Mouse (Mus musculus) liver, embryonic 14.5 days (tissue): ENCODE data around the gene Trim25. TPM values are rescaled to one million over a fixed set of nuclear protein-coding genes. Genes with fewer than 3 reads are reported as not detected.
A peak's percentile ranks its signal among the peaks of the same experiment; 100 is the strongest.

Experiments used
- ATAC-seq: fragments of 200-750 bp; cut with Nextera tagmentation; 2 replicates; pipeline ENCODE4 v1.8.0; 2017; ENCODE audit warnings: moderate number of reproducible peaks, mild to moderate bottlenecking, moderate library complexity; ENCODE audit not compliant: insufficient read depth
- DNase-seq, 3 experiments: peaks; one replicate each; pipeline ENCODE4 v3.0.0-alpha.2; 2012 to 2013; ENCODE audit warnings: low read depth in 3 of 3, low spot score in 3 of 3
- H3K27ac ChIP-seq: fragments of 300-500 bp; sonication (generic); 2 replicates; pipeline ENCODE4 v1.5.1; 2014; ENCODE audit warnings: moderate library complexity, mild to moderate bottlenecking, control low read depth, inconsistent platforms
- H3K27me3 ChIP-seq: fragments of 300-500 bp; sonication (generic); 2 replicates; pipeline ENCODE4 v1.6.1; 2014; ENCODE audit warnings: mild to moderate bottlenecking, low read length, moderate library complexity; ENCODE audit not compliant: control insufficient read depth, insufficient read depth
- H3K36me3 ChIP-seq: fragments of 300-500 bp; sonication (generic); replicated peaks from 2 replicates; pipeline ENCODE4 v1.6.1; 2014; ENCODE audit warnings: low read depth; ENCODE audit not compliant: control insufficient read depth, insufficient read depth
- H3K4me1 ChIP-seq, 2 experiments: fragments of 200-500 bp in 1 of 2; fragments of 300-500 bp in 1 of 2; sonication (generic) in 1 of 2; replicated peaks; 2 replicates each; pipeline ENCODE4 v1.6.1; 2012 to 2014; ENCODE audit warnings: antibody characterized with exemption in 1 of 2, inconsistent platforms in 1 of 2, low read length in 1 of 2; ENCODE audit not compliant: control insufficient read depth in 2 of 2, insufficient read depth in 2 of 2
- H3K4me2 ChIP-seq: fragments of 300-500 bp; sonication (generic); 2 replicates; pipeline ENCODE4 v1.6.1; 2014; ENCODE audit warnings: low read depth, mild to moderate bottlenecking, control low read depth, moderate library complexity
- H3K4me3 ChIP-seq, 2 experiments: fragments of 200-500 bp in 1 of 2; fragments of 300-500 bp in 1 of 2; sonication (generic) in 1 of 2; 2 replicates each; pipeline ENCODE4 v1.5.1; 2012 to 2014; ENCODE audit warnings: low read depth in 2 of 2, low read length in 2 of 2, mild to moderate bottlenecking in 2 of 2, control low read depth in 1 of 2, inconsistent platforms in 1 of 2, moderate library complexity in 1 of 2; ENCODE audit not compliant: insufficient read depth in 1 of 2
- H3K9ac ChIP-seq: fragments of 300-500 bp; sonication (generic); replicated peaks from 2 replicates; pipeline ENCODE4 v1.6.1; 2014; ENCODE audit warnings: mild to moderate bottlenecking, control low read depth, moderate library complexity
- H3K9me3 ChIP-seq: fragments of 300-500 bp; sonication (generic); 2 replicates; pipeline ENCODE4 v1.6.1; 2016; ENCODE audit warnings: low read length, mixed read lengths; ENCODE audit not compliant: control insufficient read depth
- CTCF ChIP-seq: IDR thresholded peaks from 2 replicates; pipeline ENCODE4 v1.5.1; 2016; ENCODE audit warnings: antibody characterized with exemption, low read depth, control low read depth
- EP300 ChIP-seq: IDR thresholded peaks from 2 replicates; pipeline ENCODE4 v1.6.1; 2016; ENCODE audit warnings: antibody characterized with exemption, low read depth
- WGBS: fragments of 180-500 bp; shearing (Covaris S2); extraction: QIAGEN DNeasy Blood & Tissue Kit; methylation state at CpG from one replicate; pipeline ENCODE4 v1.1.7; 2014; ENCODE audit not compliant: insufficient replicate concordance; 5-methylcytosine and 5-hydroxymethylcytosine counted together
- polyA plus RNA-seq, 2 experiments: library from polyadenylated mRNA; depleted of rRNA in 1 of 2; stranded (reverse) in 1 of 2; unstranded in 1 of 2; fragments of >200 nt; fragmentation: Nextera tagmentation in 1 of 2; extraction: Ambion mirVana in 1 of 2; gene quantifications; 2 replicates each; pipeline versions ENCODE4 v1.2.1 to v1.2.3; 2012 to 2014

Trim25 gene
- polyA plus RNA-seq, 2 experiments = 9.5 to 11.0 TPM

DNA sequence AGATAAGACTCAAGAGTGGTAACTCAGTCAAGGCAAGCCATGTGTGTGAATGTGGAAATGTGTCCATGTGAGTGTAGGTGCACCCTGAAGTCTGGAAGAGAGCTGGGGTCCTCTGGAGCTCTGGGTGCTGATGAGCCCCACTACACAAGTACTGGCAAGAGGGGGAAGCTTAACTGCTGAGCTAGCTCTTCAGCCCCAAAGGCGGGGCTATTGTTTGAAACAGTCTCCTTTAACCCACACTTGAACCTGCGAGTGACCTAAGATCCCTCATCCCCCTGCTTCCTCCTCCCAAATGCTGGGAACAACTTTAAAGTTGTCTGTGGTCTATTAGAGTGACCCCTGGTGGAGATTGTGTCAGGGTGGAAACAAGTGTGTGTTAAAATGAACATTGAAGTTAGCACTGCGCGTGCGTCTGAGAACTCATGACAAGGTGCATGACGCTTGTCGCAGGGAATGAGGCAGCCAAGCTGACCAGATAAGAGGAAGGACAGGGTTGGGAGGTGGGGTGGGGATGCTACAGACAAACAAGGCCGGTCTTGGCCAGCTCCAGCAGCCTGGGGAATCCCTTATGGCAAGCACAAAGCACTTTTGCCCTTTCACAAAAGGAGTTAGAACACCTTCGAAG lies 21.6 kb downstream of the Trim25 start:
- ATAC-seq (no peak), DNase-seq (no peak)
- 65% methylated on average over 9 of the region's 9 CpGs for WGBS
- Histone ChIP-seq H3K4me3 (no peak overlapping the region), H3K27me3 (no peaks in the 10 kb centered on the region), H3K27ac (no peak overlapping the region), H3K9ac (no peak overlapping the region), H3K4me1 (peaks cover 40 to 57% of the 10 kb centered on the region in 2 experiments), H3K9me3 (no peaks in the 10 kb centered on the region), H3K36me3 (peaks cover 34% of the 10 kb centered on the region), H3K4me2 (no peak overlapping the region)
- peak; percentile 58 for TF ChIP-seq CTCF
- no peak for TF ChIP-seq EP300

GRCm38 (mm10) chr11:89021687-89022086 lies 22.5 kb downstream of the Trim25 start:
- Histone ChIP-seq H3K9ac (no peak overlapping the region; the same call in 1 of the 2 replicates), H3K4me2 (no peak overlapping the region), H3K36me3 (peaks cover 27% of the 10 kb centered on the region), H3K27ac (no peak overlapping the region), H3K4me3 (no peak overlapping the region), H3K27me3 (no peaks in the 10 kb centered on the region), H3K4me1 (peaks cover 37 to 57% of the 10 kb centered on the region in 2 experiments), H3K9me3 (no peaks in the 10 kb centered on the region)
- DNase-seq (no peak), ATAC-seq (no peak)
- WGBS = 53% methylated on average over 7 of the region's 7 CpGs
- TF ChIP-seq EP300 = no peak
- TF ChIP-seq CTCF = no peak

- H3K4me2 ChIP-seq = no peak overlapping the region
Observed at GRCm38 (mm10) chr11:89022120-89022731, 23.1 kb downstream of the Trim25 start.

GRCm38 (mm10) chr11:89023477-89023876 lies 24.3 kb downstream of the Trim25 start:
- WGBS = 64% methylated on average over 10 of the region's 10 CpGs
- Histone ChIP-seq H3K9me3 (no peaks in the 10 kb centered on the region), H3K27me3 (no peaks in the 10 kb centered on the region), H3K4me2 (no peak overlapping the region), H3K36me3 (peaks cover 16% of the 10 kb centered on the region), H3K27ac (no peak overlapping the region), H3K4me1 (peaks cover 25 to 49% of the 10 kb centered on the region in 2 experiments), H3K4me3 (no peak overlapping the region), H3K9ac (no peak overlapping the region)
- no peak for TF ChIP-seq EP300
- DNase-seq = no peak
- ATAC-seq = no peak

More at GRCm38 (mm10) chr11:89022120-89022731, 23.1 kb downstream of the Trim25 start:
- TF ChIP-seq CTCF (no peak), EP300 (no peak)
- Histone ChIP-seq H3K4me1 (peaks cover 32 to 52% of the 10 kb centered on the region in 2 experiments), H3K27me3 (no peaks in the 10 kb centered on the region), H3K36me3 (peaks cover 22% of the 10 kb centered on the region), H3K27ac (no peak overlapping the region), H3K9me3 (no peaks in the 10 kb centered on the region), H3K4me3 (no peak overlapping the region), H3K9ac (no peak overlapping the region; the same call in 1 of the 2 replicates)
- DNase-seq (no peak), ATAC-seq (no peak)
- 20% methylated on average over 8 of the region's 8 CpGs for WGBS

DNA sequence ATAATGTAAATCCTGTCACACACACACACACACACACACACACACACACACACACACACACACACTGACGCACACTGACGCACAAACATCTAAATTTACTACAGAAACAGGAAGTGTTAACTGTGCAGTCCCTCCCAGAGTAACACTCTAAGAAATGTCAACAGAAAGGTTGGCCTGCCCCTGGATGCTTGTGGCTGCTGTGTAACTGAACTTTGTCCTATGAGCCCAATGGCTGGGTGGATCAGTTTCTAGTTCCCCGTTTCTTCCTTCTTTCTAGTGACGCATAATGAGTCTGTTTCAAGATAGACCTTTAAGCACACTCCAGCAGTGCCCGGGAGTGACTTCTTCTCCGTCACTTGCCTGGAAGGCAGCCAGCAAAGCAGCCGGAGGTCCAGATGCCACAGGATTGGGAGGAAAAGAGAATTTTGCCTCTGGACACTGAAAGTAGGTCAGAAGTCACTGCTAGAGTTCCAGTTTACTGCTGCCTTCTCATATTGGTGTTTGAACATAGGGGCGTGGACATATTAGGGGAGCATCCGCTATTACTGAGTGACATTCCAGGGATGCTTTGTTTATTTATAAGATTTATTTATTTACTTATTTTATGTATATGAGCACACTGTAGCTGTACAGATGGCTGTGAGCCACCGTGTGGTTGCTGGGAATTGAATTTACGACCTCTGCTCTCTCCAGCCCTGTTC lies 25.2 kb downstream of the Trim25 start:
- Histone ChIP-seq H3K4me2 (peak overlapping the region; percentile 29; the same call in 1 of the 2 replicates), H3K4me1 (peaks cover 25 to 50% of the 10 kb centered on the region in 2 experiments), H3K27ac (peak overlapping the region; percentile 64; the same call in 1 of the 2 replicates), H3K9ac (no peak overlapping the region), H3K27me3 (no peaks in the 10 kb centered on the region), H3K36me3 (peaks cover 9% of the 10 kb centered on the region), H3K4me3 (peak overlapping the region in 1 of 2 experiments; percentile 27; a peak in 1 of 4 replicates), H3K9me3 (no peaks in the 10 kb centered on the region)
- TF ChIP-seq EP300 = peak; percentile 7; the same call in 1 of the 2 replicates
- no peak for TF ChIP-seq CTCF
- 47% methylated on average over 11 of the region's 11 CpGs for WGBS
- DNase-seq (no peak), ATAC-seq (peak; percentile 51)
